Mouse (Mus musculus): Measurements from ENCODE around the gene Rnf24.

Gene Rnf24

DNA sequence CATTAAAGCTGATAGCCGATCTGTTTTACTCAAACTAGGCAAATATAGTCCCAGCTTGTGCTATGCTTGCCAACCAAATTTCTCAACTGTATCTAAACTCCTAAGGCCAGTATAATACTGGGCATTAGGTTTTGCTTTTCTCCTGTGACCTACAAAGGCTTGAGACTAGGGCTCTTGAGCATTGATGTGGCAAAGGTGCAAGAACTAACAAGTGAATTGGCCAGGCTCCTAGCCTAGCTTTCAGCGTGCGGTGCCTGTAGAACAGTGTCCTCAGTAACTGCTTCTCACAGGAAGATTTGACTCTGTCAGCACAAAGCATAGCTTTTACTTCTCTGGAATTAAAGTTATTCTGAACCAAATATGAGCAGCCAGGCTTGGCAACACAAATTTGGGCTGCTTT, 77.2 kb downstream of the Rnf24 start:
- in situ Hi-C loops (cut with MboI; ENCODE audit: unreplicated experiment in 2 of 2) = no loop called here

DNA sequence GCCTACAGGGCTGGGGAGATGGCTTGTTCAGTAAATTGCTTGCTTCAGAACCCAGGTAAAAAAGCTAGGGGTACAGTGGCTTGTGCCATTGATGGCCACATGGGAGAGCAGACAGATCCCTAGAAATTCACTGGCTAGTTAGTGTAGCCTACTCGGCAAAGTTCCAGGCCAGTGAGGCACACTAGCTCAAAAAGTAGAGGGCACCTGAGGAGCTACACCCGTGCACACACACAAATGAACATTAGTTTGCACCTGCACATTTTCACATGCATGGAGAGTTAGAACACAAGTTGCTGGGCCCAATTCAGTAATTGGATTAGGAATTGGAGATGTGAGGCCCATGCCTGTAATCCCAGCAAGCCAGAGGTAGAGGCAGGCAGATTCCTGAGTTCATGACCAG, 87.6 kb downstream of the Rnf24 start:
- in situ Hi-C loops (cut with MboI; ENCODE audit: unreplicated experiment in 2 of 2) = loop anchor here (5.0 to 25.0 kb wide), 4 partner anchors 87 to 978 kb away; partner anchors contain the start of genes Ebf4 (in 1 of the 2), Idh3b (in 1 of the 2) and Rnf24 (in 1 of the 2)

DNA sequence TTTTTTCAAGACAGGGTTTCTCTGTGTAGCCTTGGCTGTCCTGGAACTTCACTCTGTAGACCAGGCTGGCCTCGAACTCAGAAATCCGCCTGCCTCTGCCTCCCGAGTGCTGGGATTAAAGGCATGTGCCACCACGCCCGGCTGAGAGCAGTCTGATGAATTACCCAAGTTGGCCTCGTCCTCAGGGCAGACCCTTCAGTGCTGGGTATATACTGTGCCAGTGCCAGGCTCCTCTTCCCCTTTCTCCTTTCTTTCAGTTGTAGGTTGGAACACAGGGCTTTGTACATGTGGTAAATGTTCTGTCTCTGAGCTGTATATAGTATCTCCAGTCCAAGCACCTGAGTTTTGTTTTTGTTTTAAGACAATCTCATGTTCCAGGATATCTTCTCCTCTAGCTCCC, 88.7 kb downstream of the Rnf24 start:
- in situ Hi-C loops (cut with MboI; ENCODE audit: unreplicated experiment in 2 of 2) = loop anchor here in 1 of 2 experiments (10.0 to 25.0 kb wide), 3 partner anchors 151 to 977 kb away; partner anchors contain the start of genes Ebf4 and Idh3b

DNA sequence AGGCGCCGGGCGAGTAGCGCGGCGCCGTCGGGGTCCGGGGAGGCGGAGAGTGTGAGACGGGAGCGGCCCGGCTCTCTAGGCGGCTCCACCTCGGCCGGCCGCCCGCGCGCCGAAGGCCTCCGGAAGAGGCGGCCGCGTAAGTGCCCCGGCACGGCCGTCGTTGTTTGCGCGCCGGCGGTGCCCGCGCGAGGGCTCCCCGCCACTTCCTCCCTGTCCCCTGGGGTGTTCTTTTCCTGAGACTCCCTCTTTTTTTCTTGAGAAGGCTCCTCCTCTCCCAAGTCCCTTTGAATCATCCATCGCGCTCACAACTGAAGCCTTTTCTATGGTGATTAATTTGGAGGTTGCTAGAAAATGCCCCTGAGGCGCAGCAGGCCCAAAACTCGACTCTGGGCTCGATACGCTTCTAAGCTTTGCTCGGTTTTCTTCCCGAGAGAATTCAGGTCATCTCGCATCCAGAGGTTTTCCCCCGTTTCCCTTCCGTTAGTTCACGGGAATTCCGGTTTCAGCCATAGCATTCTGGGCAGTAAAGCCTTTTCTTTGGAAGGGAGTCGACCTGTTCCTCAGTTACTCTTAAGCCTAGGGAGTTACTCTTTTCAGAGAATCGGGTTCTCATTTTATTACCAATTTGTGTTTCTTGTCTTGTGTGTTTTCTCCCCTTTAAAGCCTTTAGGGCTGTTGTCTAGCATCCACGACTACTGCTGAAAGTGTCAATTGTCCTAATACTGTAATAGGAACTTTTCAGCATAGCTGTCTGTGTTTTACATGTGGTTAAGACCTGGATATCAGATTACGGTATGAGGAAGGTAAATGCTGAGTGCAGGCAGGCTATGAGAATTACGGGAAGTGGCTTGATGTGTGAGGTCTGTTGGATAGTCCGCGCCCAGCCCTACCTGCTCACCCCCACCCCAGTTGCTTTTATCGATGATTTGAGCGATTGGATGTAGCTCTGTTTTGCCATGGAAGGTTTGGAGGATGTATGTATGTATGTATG, 89.7 kb downstream of the Rnf24 start:
- in situ Hi-C loops (cut with MboI; ENCODE audit: unreplicated experiment in 2 of 2) = loop anchor here in 1 of 2 experiments (10.0 to 25.0 kb wide), 3 partner anchors 152 to 976 kb away; partner anchors contain the start of genes Ebf4 and Idh3b

DNA sequence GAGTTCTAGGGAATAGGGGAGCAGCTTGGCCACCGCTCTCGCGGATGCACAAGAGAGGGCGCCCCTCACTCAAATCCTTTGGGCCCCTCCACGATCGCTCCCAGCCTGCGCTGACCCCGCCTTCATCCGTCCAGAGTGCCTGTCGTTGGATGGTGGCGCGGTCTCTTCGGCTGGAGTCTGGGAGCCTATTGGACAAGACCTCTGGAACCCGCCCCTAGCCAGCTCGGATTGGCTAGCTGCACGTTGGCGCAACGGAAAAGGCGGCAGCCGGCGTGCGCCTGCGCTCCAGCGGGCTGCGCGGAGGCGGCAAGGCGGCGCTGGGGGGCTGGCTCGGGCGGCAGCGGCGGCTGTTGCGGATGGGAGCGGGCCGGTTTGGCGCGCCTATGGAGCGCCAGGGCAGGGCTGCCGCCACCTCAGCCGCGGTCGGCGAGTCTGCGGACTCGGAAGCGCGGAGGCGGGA, 90.4 kb downstream of the Rnf24 start, which contains the start of gene Pank2:
TSS of gene Pank2 (plus strand) at position 283 of the 460 bp plus-strand sequence.
- in situ Hi-C loops (cut with MboI; ENCODE audit: unreplicated experiment in 2 of 2) = loop anchor here in 1 of 2 experiments (10.0 to 25.0 kb wide), 3 partner anchors 153 to 975 kb away; partner anchors contain the start of genes Ebf4 and Idh3b

DNA sequence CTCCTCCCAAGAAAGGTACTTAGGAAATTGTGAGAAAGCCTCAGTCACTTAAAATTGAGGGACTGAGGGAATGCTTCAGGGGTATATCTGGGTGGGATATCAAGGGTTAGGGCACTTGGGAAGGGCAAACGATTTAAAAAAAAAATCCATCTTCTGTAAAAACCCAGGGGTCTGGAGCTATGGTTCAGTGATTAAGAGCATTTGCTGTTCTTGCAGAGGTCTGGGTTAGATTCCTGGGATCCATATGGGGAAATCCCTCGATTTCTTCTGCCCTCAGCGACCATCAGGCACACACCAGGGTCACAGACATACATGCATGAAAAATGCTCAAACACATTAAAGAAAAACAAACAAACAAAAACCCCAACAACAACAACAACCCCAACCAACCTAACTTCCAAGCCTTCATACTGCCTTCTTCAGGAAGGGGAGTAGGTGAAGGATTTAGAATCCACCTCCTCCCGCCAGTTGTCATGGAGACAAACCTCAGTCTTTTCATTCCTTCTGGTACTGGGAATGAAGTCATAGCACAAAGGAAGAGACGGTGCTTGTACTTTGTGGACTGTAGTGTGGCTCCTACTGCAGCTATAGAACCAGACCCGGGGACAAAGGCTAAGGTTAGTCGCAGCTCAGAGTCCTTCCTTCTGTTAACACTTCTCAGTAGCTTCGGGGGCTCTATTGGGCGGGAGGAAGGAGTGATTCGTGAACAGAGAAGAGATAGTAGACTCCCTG, 91.0 kb downstream of the Rnf24 start:
- in situ Hi-C loops (cut with MboI; ENCODE audit: unreplicated experiment in 2 of 2) = loop anchor here in 1 of 2 experiments (10.0 to 25.0 kb wide), 3 partner anchors 153 to 974 kb away; partner anchors contain the start of genes Ebf4 and Idh3b

DNA sequence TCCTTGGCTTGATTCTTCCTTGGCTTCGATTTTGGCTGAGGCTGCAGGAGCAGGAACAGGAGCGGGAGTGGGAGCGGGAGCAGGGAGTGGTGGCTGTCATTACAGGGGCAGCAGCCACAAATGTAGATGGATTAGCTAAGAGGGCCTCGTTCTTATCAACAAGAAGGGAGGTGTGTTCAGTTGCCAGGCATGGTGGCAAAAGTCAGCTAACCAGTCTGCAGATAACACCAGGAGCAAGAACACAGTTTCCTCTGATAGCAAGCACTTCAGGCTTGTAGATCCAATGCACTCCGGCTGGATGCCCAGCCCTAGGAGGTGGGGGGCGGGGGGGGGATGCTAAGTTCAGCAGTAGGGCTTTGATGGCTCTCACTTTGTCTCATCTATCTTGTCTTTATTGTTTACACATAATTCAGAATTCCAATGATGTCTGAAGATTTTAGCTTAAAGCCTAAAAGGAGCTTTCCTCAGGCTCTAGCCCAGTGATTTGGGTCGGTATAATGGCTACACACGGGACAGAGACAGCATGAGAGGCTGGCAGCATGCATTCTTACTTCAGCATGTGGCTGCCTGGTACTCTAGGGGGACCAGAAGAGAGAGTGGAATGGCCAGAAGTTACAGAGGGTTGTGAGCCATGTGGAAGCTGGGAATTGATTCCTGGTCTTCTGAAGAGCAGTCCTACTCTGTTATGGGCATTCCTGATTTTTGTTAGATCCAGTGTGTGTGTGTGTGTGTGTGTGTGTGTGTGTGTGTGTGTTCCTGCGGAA, 92.0 kb downstream of the Rnf24 start:
- in situ Hi-C loops (cut with MboI; ENCODE audit: unreplicated experiment in 2 of 2) = loop anchor here in 1 of 2 experiments (10.0 to 25.0 kb wide), 3 partner anchors 154 to 973 kb away; partner anchors contain the start of genes Ebf4 and Idh3b

DNA sequence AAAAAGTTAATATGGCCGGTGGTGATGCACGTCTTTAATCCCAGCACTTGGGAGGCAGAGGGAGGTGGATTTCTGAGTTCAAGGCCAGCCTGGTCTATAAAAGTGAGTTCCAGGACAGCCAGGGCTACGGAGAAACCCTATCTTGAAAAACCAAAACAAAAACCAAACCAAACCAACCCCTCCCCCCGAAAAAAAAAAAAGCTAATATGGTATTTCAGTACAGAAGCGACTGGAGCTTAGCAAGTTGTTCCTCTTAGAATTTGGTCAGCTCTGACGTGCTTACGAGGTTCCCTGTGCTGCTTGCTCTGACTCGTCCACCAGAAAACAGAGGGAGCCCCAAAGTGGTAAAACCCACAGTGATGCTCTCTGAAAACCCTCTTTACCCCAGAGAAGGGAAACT, 94.0 kb downstream of the Rnf24 start:
- in situ Hi-C loops (cut with MboI; ENCODE audit: unreplicated experiment in 2 of 2) = loop anchor here (10.0 to 25.0 kb wide), 3 partner anchors 204 to 971 kb away; partner anchors contain the start of genes Ebf4 (in 1 of the 2) and Idh3b (in 1 of the 2)

DNA sequence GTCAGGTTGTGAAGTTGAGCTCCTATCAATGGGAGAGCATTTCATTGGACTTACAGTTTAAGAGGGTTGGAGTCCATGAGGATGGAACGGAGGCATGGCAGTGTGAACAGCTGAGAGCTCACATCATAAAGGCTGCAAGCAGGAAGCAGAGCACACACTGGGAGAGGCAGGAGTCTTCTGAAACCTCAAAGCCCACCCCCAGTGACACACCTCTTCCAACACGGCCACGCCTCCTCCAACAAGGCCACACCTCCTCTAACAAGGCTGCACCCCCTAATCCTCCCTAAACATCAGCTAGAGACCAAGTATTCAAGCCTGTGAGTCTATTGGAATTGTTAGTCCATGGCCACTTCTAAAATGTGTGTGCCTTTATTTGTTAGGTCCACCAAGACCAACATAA, 97.0 kb downstream of the Rnf24 start:
- in situ Hi-C loops (cut with MboI; ENCODE audit: unreplicated experiment in 2 of 2) = loop anchor here (10.0 to 25.0 kb wide), 3 partner anchors 201 to 968 kb away; partner anchors contain the start of genes Ebf4 (in 1 of the 2) and Idh3b (in 1 of the 2)

DNA sequence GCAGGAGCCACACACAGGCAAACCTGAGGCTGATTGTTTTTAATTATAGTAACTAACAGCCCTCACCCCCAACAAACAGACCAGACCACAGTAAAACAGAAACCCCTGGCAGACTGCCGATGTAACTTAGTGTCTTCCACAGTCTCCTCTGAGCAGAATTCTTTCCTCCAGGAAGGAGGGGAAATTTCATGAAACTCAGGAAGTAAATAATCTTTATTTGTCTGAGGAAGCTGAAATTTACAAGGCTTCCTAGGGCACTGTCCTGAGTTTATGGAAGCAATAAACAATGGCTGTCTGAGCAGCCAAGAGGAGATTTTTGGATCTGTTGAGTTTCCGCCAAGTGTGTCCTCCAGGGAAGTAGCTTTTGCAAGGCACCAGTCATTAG, 98.4 kb downstream of the Rnf24 start:
- in situ Hi-C loops (cut with MboI; ENCODE audit: unreplicated experiment in 2 of 2) = loop anchor here (5.0 to 25.0 kb wide), 8 partner anchors 47 to 967 kb away; partner anchors contain the start of genes Ap5s1 (in 1 of the 2), Cenpb (in 1 of the 2), Ebf4 (in 1 of the 2) and Idh3b (in 1 of the 2)

DNA sequence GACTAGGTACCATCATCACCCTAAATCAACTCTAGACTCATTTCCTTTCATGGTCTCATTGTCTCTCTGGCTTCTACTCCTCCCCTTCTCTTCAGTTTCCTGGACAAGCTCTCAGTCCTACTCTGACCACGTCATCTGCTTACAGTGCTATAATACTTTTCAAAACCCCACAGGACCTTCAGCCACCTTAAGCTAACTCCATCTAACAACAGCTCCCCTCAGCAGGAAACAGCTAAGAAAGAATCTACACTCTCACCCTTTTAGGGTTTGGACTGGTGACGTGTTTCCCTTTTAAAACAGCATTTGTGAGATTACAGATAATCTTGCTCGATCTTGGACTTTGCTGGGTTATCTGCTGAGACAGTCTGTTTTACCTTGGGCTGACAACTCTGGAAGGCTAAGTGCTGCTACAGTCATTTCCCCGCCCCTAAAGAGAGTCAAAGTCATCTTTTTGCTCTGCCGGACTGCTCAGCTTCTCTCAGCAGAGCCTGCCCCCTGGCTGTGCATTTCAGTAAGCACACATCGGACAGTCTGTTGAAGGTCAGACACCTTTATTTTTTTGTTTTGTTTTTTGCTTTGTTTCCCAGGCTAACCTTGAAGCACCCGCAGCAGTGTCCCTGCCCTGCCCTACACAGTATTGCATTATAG, 98.9 kb downstream of the Rnf24 start:
- in situ Hi-C loops (cut with MboI; ENCODE audit: unreplicated experiment in 2 of 2) = loop anchor here (5.0 to 25.0 kb wide), 8 partner anchors 47 to 967 kb away; partner anchors contain the start of genes Ap5s1 (in 1 of the 2), Cenpb (in 1 of the 2), Ebf4 (in 1 of the 2) and Idh3b (in 1 of the 2)

Data from v-Abl transformed pro-B cells (cell line).